Mouse (Mus musculus): Measurements from ENCODE around the gene Nr1d1.

GRCm38 (mm10) chr11:98782651-98783235 is 7.6 kb upstream of the Nr1d1 start:
- TF ChIP-seq POLR2A (IDR thresholded peaks at IDR 0.05; ENCODE audit: low read depth, low read length) = no peak
- no peak for TF ChIP-seq CTCF (IDR thresholded peaks at IDR 0.05; ENCODE audit: extremely low read depth, insufficient read depth, insufficient read length, insufficient replicate concordance)

Data from spleen, adult 2 months (tissue).